Mouse (Mus musculus): ENCODE data around the gene Cntnap2. TPM values are rescaled to one million over a fixed set of nuclear protein-coding genes. Genes with fewer than 3 reads are reported as not detected.
A peak's percentile ranks its signal among the peaks of the same experiment; 100 is the strongest.

Gene Cntnap2
- polyA plus RNA-seq, 1 experiment from 2014 or later = 1.3 TPM

DNA sequence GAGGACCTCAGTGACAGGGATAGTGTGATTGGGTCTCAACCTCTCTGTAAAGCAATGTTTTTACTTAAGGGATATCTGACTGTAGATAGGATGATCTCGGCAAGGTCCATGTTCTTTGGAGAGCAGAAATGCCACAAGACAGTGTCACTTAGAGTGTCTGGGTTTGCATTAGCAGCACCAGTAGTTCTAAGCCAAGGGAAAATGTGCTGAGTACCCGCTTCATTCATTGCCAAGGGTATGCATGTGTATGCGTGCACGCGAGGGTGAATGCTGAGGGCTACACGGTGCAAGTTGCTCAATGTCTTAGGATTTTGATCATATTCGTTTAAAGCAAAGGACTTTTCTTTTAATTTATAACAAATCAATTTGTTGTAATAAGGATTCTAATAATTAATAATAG is 2185.5 kb downstream of the Cntnap2 start:
- peak; percentile 23; the same call in 1 of the 2 replicates for ATAC-seq (replicated peaks; ENCODE audit: low FRiP score, low TSS enrichment, low read depth)
- no peak overlapping the region for H3K9ac ChIP-seq (ENCODE audit: low read length)
- peak overlapping the region; percentile 32 for H3K4me2 ChIP-seq (ENCODE audit: low read length)
- H3K27me3 ChIP-seq (replicated peaks; ENCODE audit: control insufficient read depth, insufficient read depth, low read length) = no peaks in the 10 kb centered on the region
- no peak for DNase-seq (ENCODE audit: low spot score)
- no peaks in the 10 kb centered on the region for H3K9me3 ChIP-seq (ENCODE audit: control insufficient read depth, low read length)
- 28% methylated on average over 7 of the region's 7 CpGs for WGBS
- no peaks in the 10 kb centered on the region for H3K36me3 ChIP-seq (ENCODE audit: control insufficient read depth, insufficient read depth, low read length)
- 0 out of 2 replicates have a peak, but pooled peaks cover 6% of the 10 kb centered on the region for H3K4me1 ChIP-seq (replicated peaks; ENCODE audit: control insufficient read depth, insufficient read depth, low read length)
- H3K27ac ChIP-seq (ENCODE audit: low read depth) = no peak overlapping the region
- peak overlapping the region; percentile 18 for H3K4me3 ChIP-seq (ENCODE audit: low read depth, low read length)

- ATAC-seq (replicated peaks; ENCODE audit: low FRiP score, low TSS enrichment, low read depth) (no peak), DNase-seq (ENCODE audit: low spot score) (no peak)
- Histone ChIP-seq H3K36me3 (ENCODE audit: control insufficient read depth, insufficient read depth, low read length) (no peaks in the 10 kb centered on the region), H3K9ac (ENCODE audit: low read length) (no peak overlapping the region), H3K4me3 (ENCODE audit: low read depth, low read length) (no peak overlapping the region), H3K4me1 (replicated peaks; ENCODE audit: control insufficient read depth, insufficient read depth, low read length) (no peaks in the 10 kb centered on the region), H3K27me3 (replicated peaks; ENCODE audit: control insufficient read depth, insufficient read depth, low read length) (no peaks in the 10 kb centered on the region), H3K27ac (ENCODE audit: low read depth) (no peak overlapping the region), H3K9me3 (ENCODE audit: control insufficient read depth, low read length) (no peaks in the 10 kb centered on the region), H3K4me2 (ENCODE audit: low read length) (no peak overlapping the region)
- 87% methylated on average over 2 of the region's 2 CpGs for WGBS
These were observed 2196.1 kb downstream of the Cntnap2 start for GRCm38 (mm10) chr6:47255270-47255669.

DNA sequence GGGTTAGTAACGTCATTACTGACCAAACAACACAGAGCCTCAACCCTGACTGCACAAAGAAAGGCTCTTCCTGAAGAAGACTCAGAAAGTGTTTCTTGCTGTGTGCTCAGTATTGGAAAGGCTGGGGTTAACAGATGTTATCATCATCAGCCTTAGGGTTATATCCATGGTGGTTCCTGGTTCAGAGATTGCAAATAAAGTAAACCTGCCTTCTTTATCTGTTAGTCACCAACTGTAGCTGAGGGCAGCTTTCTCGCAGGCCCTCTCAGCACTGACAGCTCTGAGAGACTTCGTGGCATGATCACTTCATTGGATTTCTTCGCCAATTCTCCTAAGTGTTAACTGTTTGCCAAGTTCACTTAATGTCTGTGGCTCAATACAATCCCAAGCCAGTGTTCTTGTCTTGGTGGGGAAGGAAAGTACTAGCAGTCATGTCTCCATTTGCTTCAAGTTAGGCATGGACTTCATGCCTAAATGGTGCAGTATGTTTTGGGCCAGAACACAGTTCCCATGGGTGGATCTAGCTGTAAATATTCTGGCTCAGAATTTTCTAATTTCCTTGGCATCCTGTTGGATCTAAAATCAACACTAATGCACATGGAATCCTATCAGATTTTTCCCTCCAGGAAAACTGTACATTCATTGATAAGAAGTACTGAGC is 2197.2 kb downstream of the Cntnap2 start:
- Histone ChIP-seq H3K36me3 (ENCODE audit: control insufficient read depth, insufficient read depth, low read length) (no peaks in the 10 kb centered on the region), H3K9me3 (ENCODE audit: control insufficient read depth, low read length) (no peaks in the 10 kb centered on the region), H3K9ac (ENCODE audit: low read length) (no peak overlapping the region), H3K4me1 (replicated peaks; ENCODE audit: control insufficient read depth, insufficient read depth, low read length) (no peaks in the 10 kb centered on the region), H3K27me3 (replicated peaks; ENCODE audit: control insufficient read depth, insufficient read depth, low read length) (no peaks in the 10 kb centered on the region), H3K4me3 (ENCODE audit: low read depth, low read length) (no peak overlapping the region), H3K27ac (ENCODE audit: low read depth) (no peak overlapping the region), H3K4me2 (ENCODE audit: low read length) (no peak overlapping the region)
- WGBS = 54% methylated on average over 4 of the region's 4 CpGs
- ATAC-seq (replicated peaks; ENCODE audit: low FRiP score, low TSS enrichment, low read depth) = no peak
- no peak for DNase-seq (ENCODE audit: low spot score)

GRCm38 (mm10) chr6:47256918-47257506 is 2197.9 kb downstream of the Cntnap2 start:
- no peak for DNase-seq (ENCODE audit: low spot score)
- ATAC-seq (replicated peaks; ENCODE audit: low FRiP score, low TSS enrichment, low read depth) = 0 out of 2 replicates have a peak, but pooled peaks have one; percentile 36
- no peak overlapping the region for H3K4me3 ChIP-seq (ENCODE audit: low read depth, low read length)
- no peaks in the 10 kb centered on the region for H3K36me3 ChIP-seq (ENCODE audit: control insufficient read depth, insufficient read depth, low read length)
- H3K9ac ChIP-seq (ENCODE audit: low read length) = no peak overlapping the region
- no peak overlapping the region for H3K27ac ChIP-seq (ENCODE audit: low read depth)
- H3K27me3 ChIP-seq (replicated peaks; ENCODE audit: control insufficient read depth, insufficient read depth, low read length) = no peaks in the 10 kb centered on the region
- H3K4me2 ChIP-seq (ENCODE audit: low read length) = no peak overlapping the region
- no peaks in the 10 kb centered on the region for H3K4me1 ChIP-seq (replicated peaks; ENCODE audit: control insufficient read depth, insufficient read depth, low read length)
- H3K9me3 ChIP-seq (ENCODE audit: control insufficient read depth, low read length) = no peaks in the 10 kb centered on the region
- WGBS = 38% methylated on average over 3 of the region's 3 CpGs

DNA sequence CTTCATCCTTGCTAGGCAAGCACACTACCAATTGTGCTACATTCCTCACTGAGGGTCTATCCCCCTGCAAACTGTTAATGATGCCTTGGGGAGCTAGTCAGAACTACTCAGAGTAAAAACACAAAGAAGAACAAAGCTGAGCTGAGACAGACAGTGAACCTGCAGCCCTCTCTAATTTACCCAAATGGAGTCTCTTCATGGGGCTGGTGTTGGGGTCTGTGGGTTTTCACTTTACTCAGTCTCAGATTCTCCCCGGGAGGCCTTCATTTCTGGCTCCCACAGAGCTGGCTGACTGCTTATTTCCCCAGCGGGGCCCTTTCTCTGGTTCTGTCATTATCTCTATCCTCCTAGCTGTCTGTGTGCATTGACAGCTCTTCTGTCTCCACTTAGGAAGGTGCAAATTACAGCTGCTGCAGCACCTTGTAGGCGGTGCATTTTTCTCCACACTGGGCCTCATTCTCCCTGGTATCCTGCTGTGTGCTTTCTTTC is 2200.5 kb downstream of the Cntnap2 start:
- H3K27ac ChIP-seq (ENCODE audit: low read depth) = no peak overlapping the region
- 19% methylated on average over 3 of the region's 3 CpGs for WGBS
- no peak overlapping the region for H3K9ac ChIP-seq (ENCODE audit: low read length)
- H3K9me3 ChIP-seq (ENCODE audit: control insufficient read depth, low read length) = no peaks in the 10 kb centered on the region
- DNase-seq (ENCODE audit: low spot score) = no peak
- ATAC-seq (replicated peaks; ENCODE audit: low FRiP score, low TSS enrichment, low read depth) = no peak
- no peaks in the 10 kb centered on the region for H3K27me3 ChIP-seq (replicated peaks; ENCODE audit: control insufficient read depth, insufficient read depth, low read length)
- no peaks in the 10 kb centered on the region for H3K4me1 ChIP-seq (replicated peaks; ENCODE audit: control insufficient read depth, insufficient read depth, low read length)
- H3K36me3 ChIP-seq (ENCODE audit: control insufficient read depth, insufficient read depth, low read length) = no peaks in the 10 kb centered on the region
- H3K4me2 ChIP-seq (ENCODE audit: low read length) = no peak overlapping the region
- H3K4me3 ChIP-seq (ENCODE audit: low read depth, low read length) = no peak overlapping the region

GRCm38 (mm10) chr6:47267236-47267635 is 2208.1 kb downstream of the Cntnap2 start:
- ATAC-seq (replicated peaks; ENCODE audit: low FRiP score, low TSS enrichment, low read depth) (no peak), DNase-seq (ENCODE audit: low spot score) (peak; percentile 34)
- Histone ChIP-seq H3K27me3 (replicated peaks; ENCODE audit: control insufficient read depth, insufficient read depth, low read length) (no peaks in the 10 kb centered on the region), H3K36me3 (ENCODE audit: control insufficient read depth, insufficient read depth, low read length) (no peaks in the 10 kb centered on the region), H3K9ac (ENCODE audit: low read length) (no peak overlapping the region), H3K4me1 (replicated peaks; ENCODE audit: control insufficient read depth, insufficient read depth, low read length) (no peaks in the 10 kb centered on the region), H3K4me2 (ENCODE audit: low read length) (no peak overlapping the region), H3K4me3 (ENCODE audit: low read depth, low read length) (no peak overlapping the region), H3K27ac (ENCODE audit: low read depth) (no peak overlapping the region), H3K9me3 (ENCODE audit: control insufficient read depth, low read length) (no peaks in the 10 kb centered on the region)
- 54% methylated on average over 3 of the region's 3 CpGs for WGBS

- no peaks in the 10 kb centered on the region for H3K9me3 ChIP-seq (ENCODE audit: control insufficient read depth, low read length)
- no peak overlapping the region for H3K4me2 ChIP-seq (ENCODE audit: low read length)
- no peaks in the 10 kb centered on the region for H3K36me3 ChIP-seq (ENCODE audit: control insufficient read depth, insufficient read depth, low read length)
- WGBS = 71% methylated on average over 3 of the region's 3 CpGs
- no peaks in the 10 kb centered on the region for H3K4me1 ChIP-seq (replicated peaks; ENCODE audit: control insufficient read depth, insufficient read depth, low read length)
- no peak overlapping the region for H3K27ac ChIP-seq (ENCODE audit: low read depth)
- DNase-seq (ENCODE audit: low spot score) (no peak), ATAC-seq (replicated peaks; ENCODE audit: low FRiP score, low TSS enrichment, low read depth) (no peak)
- H3K4me3 ChIP-seq (ENCODE audit: low read depth, low read length) = no peak overlapping the region
- no peaks in the 10 kb centered on the region for H3K27me3 ChIP-seq (replicated peaks; ENCODE audit: control insufficient read depth, insufficient read depth, low read length)
- H3K9ac ChIP-seq (ENCODE audit: low read length) = no peak overlapping the region
These were observed 2210.3 kb downstream of the Cntnap2 start for GRCm38 (mm10) chr6:47269455-47269854.

DNA sequence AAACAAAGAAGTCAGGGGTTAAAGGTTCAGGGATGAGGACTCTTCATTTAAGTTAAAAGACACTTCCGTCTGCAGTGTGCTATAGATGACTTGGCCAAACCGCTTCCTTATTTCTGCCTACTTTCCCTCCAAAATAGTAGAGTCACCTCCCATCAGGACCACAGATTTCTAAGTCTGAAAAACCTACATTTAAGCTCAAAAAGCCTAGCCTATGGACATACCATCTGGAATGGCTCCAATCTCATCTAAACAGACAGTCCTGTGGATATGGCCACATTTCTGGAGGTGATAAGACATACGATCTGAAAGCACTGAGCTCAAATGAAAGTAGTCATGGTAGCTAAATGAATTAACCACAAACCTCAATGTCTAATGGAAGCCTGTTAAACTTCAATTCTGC is 2212.4 kb downstream of the Cntnap2 start:
- DNase-seq (ENCODE audit: low spot score) = no peak
- Histone ChIP-seq H3K4me3 (ENCODE audit: low read depth, low read length) (no peak overlapping the region), H3K27ac (ENCODE audit: low read depth) (no peak overlapping the region), H3K9me3 (ENCODE audit: control insufficient read depth, low read length) (no peaks in the 10 kb centered on the region), H3K4me2 (ENCODE audit: low read length) (no peak overlapping the region), H3K4me1 (replicated peaks; ENCODE audit: control insufficient read depth, insufficient read depth, low read length) (no peaks in the 10 kb centered on the region), H3K36me3 (ENCODE audit: control insufficient read depth, insufficient read depth, low read length) (no peaks in the 10 kb centered on the region), H3K9ac (ENCODE audit: low read length) (no peak overlapping the region), H3K27me3 (replicated peaks; ENCODE audit: control insufficient read depth, insufficient read depth, low read length) (no peaks in the 10 kb centered on the region)
- no peak for ATAC-seq (replicated peaks; ENCODE audit: low FRiP score, low TSS enrichment, low read depth)
- 85% methylated on average over 3 of the region's 3 CpGs for WGBS

Data from intestine, embryonic 14.5 days (tissue).